Mouse (Mus musculus): ENCODE measurements around the gene Gbp5. TPM values are rescaled to one million over a fixed set of nuclear protein-coding genes. Genes with fewer than 3 reads are reported as not detected.

Gbp5 gene
- 1 to 10 TPM; 2.5 to 3.9 TPM for total RNA-seq (2021)

GRCm38 (mm10) chr3:142493536-142494061 lies at the start of gene Gbp5:
Gene Gbp5, plus strand, starts transcription at chr3:142493978.
- DNase-seq, result no peak

- no peak for DNase-seq
These were observed 39.6 kb upstream of the Gbp5 start for GRCm38 (mm10) chr3:142454198-142454597.

DNA sequence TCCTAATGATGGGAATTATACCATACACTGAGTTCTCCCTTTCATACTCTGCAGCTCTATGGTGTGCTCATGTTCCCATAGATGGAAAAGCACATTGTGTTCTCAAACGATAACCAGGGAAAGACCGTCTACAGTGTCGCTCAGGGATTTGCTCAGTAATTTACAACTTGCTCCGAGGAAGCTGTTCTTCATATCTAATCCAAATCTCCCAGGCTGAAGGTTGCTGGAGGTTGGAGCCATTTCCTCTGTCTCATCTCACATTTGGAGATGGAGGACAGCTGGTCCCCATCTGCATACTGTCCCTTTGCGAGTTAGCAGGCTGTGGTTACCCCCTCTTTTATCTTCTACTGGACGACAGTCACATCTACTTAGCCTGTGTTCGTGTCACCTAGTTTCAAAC lies 34.5 kb upstream of the Gbp5 start:
- DNase-seq, result no peak

GRCm38 (mm10) chr3:142462764-142463751 lies 30.7 kb upstream of the Gbp5 start:
- DNase-seq, result no peak

DNA sequence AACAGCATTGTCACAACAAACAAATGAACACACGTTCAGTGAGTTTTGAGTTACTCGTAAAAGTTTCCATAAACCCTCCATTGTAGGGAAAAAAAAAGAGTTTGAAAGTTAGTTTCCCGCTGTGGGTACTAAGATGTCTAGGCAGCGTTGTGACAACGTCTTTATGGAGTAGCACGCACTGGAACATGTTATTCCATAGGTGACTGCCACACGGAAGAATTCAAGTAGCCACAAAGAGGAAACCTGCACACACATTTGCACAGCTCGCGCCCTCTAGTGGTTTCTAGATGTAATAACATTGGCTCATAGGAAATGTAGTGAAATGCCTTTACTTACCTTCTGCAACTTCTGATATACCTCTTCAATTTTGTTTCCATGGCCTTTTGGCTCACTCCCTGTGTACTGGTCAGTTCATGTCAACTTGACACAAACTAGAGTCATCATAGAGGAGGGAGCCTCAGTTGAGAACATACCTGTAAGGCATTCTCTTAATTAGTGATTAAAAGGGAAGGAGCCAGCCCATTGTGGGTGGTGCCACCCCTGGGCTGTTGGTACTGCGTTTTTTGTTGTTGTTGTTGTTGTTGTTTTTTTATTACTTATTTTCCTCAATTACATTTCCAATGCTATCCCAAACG lies 19.3 kb upstream of the Gbp5 start:
- no peak for DNase-seq

DNA sequence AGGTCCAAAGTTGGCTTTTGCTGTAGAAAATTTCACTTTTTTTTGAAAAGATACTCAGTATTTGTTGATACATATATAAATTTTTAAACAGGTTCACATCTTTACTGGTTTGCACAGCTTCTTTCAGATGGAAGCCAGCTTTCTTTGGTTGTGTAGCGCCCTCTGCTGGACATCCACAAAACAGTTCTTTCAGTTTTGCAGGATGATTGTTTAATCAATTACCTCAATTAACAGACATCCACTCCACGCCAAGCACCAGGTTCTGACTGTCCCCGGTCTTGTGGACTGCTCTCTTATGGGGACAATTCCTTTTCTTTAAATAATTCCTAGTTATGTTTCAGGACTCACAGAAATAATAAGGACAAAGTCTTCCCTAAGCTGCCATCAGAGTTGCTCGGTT lies 17.9 kb upstream of the Gbp5 start:
- DNase-seq, result peak; percentile 42 to 58

GRCm38 (mm10) chr3:142477866-142478265 lies 15.9 kb upstream of the Gbp5 start:
- DNase-seq, result no peak

GRCm38 (mm10) chr3:142478360-142478759 lies 15.4 kb upstream of the Gbp5 start:
- DNase-seq, result no peak

- DNase-seq, result peak; percentile 24 to 46
These were observed 3.3 kb upstream of the Gbp5 start for GRCm38 (mm10) chr3:142490465-142490864.

DNA sequence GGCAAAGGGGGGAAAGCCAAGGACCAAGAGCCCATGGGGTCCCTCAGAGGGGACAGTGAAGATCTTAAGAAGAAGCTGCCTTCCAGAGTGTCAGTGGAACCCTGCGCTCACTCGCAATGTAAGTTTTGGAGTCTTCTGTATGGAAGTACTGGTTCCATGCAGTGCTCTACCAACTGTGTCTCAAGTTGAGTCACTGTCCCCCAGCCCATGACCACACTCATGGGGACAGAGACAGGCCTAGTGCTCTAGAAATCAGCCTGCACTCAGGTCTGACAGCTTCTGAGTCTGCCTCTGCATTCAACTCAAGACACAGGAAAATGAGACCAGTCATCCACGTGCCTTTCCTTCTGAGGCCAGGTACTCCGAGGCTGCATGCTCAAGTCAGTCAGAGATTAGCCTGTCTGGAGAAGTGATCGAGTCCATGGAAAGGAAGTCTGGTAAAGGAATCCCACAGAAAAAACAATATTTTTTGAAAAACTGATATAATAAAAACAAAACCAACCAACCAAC lies 1.4 kb downstream of the Gbp5 start:
- DNase-seq, result no peak

- DNase-seq, result no peak
These were observed 2.6 kb downstream of the Gbp5 start for GRCm38 (mm10) chr3:142496113-142497101.

GRCm38 (mm10) chr3:142497123-142497841 lies 3.5 kb downstream of the Gbp5 start:
- no peak for DNase-seq

DNA sequence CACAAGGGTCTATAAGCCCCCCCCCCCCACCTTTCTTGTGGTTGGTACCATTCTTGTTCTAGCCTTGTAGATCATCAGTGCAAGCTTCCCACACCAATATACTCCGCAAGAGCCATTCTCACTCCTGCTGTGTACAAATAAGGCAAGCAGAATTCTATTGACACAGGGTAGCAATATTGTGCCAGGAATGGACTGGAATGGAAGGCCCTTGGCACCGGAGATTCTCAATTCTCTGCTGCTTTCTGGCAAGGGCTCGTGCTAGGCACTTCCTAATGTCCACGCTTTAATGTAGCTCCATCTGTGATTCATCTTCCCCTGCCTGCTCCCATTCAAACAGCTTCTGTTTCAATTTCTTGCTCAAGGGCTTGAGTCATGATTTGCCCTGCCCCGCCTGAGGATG lies 5.2 kb downstream of the Gbp5 start:
- no peak for DNase-seq

DNA sequence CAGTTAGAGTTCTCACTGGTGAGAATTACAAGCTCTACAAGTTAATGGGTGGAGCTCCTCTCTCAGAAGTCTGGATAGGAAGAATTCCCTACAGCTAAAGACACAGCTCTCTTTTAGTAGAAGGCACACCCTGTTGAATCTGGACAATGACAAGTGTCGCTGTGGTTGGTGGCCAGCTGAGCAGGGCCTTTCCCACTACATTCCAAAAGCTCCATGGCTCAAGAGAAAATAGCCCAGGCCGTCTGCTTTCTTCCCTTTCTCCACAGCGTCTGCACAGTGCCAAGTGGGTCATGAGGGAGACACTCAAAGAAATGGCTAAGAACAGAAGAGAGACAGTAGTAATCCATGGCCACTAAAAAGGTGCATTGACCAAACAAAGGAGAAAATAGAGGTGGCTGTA lies 34.3 kb downstream of the Gbp5 start:
- no peak for DNase-seq

GRCm38 (mm10) chr3:142529597-142529996 lies 35.8 kb downstream of the Gbp5 start:
- DNase-seq, result no peak

DNA sequence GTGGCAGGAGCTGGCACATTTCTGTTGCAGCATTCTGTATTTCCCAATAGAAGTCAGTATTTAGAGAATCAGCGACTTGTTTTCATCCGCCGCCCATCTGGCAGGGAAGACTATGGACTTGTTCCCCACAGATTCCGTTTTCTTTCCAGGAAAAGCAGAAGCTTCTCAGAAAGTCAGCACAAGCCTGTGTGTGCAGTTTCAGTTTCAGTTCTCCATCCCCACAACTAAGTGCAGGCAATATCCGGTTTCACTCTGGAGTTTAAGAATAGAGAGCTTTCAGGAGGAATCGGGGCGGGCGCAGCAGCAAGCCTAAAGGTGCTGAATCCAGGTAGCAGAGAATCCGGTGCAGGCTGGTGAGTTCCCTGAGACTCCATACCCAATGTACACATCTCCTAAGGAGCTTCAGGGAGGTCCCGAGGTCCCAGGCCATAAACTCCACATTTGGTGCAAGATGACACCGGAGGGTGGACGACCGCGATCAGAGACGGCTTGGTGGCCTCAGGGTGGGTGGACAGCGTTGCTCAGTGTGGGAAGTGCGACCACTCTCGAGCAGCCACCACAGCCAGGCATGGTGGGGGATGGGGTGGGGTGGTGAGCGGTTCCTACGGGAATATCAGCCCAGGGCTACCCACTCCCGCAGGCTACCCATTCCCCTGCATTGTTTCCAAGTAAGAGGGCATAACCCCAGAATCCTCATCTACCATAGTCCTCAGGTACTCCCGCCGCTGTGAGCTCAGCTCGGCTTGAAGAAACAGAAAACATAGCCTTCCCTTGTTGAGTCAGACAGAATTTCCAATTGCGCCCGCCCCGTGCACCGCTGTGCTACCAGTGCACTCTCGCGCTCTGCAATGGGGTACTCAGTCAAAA lies 36.5 kb downstream of the Gbp5 start, which contains the start of gene Gbp7:
Gene Gbp7, plus strand, starts transcription at position 256 of the 867 bp plus-strand sequence.
- peak; percentile 39 for DNase-seq

DNA sequence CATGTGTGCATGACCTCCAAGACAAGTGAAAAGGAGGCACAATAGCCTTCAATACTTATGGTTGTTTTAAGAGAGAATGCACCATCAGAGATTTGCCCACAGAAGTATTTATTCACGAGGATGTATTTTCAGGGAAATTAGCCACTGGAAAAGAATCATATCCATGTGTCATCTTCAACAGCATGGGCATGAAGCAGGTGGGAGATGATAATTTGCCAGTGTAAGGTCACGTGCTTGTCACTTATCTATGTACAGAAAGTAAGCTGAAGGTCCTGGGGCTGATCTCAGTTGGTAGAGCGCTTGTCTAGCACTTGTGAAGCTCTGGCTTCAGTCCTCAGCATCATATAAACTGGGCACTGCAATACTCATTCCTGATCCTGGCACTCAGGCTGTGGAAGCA lies 37.8 kb downstream of the Gbp5 start:
- DNase-seq, result no peak

DNA sequence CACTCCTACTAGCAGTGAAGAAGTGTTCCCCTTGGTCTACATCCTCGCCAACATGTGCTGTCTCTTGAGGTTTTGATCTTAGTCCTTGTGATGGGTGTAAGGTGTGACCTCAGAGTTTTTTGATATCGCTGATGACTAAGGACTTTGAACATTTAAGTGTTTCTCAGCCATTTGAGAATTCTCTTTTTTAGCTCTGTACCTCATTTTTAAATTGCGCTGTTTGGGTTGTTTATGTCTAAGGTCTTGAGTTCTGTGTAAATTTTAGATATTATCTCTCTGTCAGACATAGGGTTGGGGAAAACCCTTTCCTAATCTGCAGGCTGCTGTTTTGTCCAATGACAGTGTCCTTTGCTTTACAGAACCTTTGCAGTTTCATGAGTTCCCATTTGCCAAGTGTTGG lies 39.4 kb downstream of the Gbp5 start:
- DNase-seq, result no peak

DNA sequence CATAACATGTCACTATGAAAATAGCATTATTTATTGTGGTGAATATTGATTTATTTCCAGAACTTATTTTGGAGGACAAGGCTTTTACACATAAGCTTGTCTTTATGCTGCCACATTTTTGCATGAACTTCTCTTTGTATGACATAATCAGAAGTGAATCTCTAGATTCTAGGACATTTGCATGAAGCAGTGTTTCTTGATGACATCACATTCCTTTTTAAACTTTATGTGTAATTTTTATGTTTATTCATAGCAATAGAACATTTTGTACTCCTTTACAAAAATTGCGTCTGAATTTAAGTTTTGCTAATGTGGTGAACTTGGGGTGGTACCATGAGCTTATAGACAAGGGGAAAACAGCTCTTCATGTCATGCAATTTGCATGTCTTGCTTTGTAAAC lies 41.9 kb downstream of the Gbp5 start:
- DNase-seq, result no peak

GRCm38 (mm10) chr3:142541391-142541790 lies 47.6 kb downstream of the Gbp5 start:
- no peak for DNase-seq
